Comparison of ENCODE assay signal across 8 mouse cellular contexts in the genomic region with DNA sequence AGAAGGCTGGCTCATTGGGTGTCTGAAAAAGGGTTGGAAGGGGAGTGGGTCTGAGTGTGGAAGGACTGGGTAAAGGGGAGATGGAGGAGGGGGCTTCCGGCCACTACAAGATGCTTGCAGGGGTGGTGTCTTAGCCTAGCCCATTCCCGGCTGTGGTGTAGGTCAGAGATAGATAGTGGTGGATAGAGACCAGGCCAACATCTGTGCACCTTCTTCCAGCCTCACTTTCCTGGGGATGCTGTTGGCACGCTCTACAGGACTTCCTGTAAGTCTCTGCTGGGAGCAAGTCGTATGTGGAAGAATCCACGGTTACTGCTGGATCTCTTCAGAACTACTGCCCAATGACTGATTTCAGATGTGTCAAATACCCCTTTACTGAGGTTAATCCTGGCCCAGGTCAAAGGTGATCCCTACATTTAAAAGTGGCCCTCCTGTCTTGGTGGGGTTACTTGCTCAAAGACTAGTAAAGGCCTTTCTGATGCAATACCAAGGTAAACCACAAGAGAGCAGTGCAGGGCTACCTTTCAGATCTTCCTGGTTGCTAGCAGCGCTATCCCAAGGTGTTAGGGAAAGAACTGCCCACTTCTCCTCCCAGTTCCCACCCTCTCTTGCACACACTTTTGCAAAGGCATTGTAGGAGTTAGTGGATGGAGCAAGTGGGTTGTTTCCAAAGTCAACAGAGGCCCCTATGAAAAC.
DNase-seq lines count a peak whose midpoint lies in the region; ATAC-seq and TF ChIP-seq lines count a peak whose summit lies in the region.

No protein-coding gene starts in this region.

- DNase-seq in adipocyte (ENCODE audit: low spot score) = peak; percentile 83
- DNase-seq in cerebellum, postnatal 25 days = peak; percentile 82 to 92
- DNase-seq in gastrocnemius, adult 18-20 months (ENCODE audit: low spot score) = peak; percentile 90
- DNase-seq in left cerebral cortex, adult 2 months (ENCODE audit: extremely low spot score in 1 of 2, low spot score in 2 of 2) = peak; percentile 82 to 88
- peak; percentile 87 for DNase-seq in mesoderm, embryonic 11.5 days (ENCODE audit: low read depth, low spot score)
- DNase-seq in right cerebral cortex, postnatal 25 days = peak; percentile 77
- DNase-seq in yolk sac, embryonic 10.5 days (ENCODE audit: low spot score) = peak; percentile 84

- ATAC-seq in inflammation-experienced regulatory T-cells, adult 6 months = peak; percentile 54

- intact Hi-C loops in left cerebral cortex, adult 2 months (cut with DNase I) = loop anchor here (1.0 to 5.0 kb wide), 4 partner anchors 90 to 411 kb away; partner anchors contain the start of gene Chst15

- no peak overlapping the region for H3K27ac ChIP-seq in left cerebral cortex, adult 2 months

- peak; percentile 96 for TF ChIP-seq CTCF in left cerebral cortex, adult 2 months (IDR thresholded peaks at IDR 0.05)

- no peak overlapping the region for H3K4me3 ChIP-seq in left cerebral cortex, adult 2 months
